Mouse (Mus musculus) right cerebral cortex, adult 18-20 months (tissue): ENCODE data around the gene Zfp839.

Source experiments
- DNase-seq: peaks from one replicate; pipeline ENCODE4 v3.0.0; 2022; ENCODE audit warnings: mixed read lengths

Zfp839 gene

GRCm38 (mm10) chr12:110888106-110888505 lies 38.1 kb downstream of the Zfp839 start:
- no peak for DNase-seq

- DNase-seq: peak; percentile 45
These were observed 38.6 kb downstream of the Zfp839 start for GRCm38 (mm10) chr12:110888606-110889005.

GRCm38 (mm10) chr12:110889036-110890020 lies 39.3 kb downstream of the Zfp839 start, which contains the start of the genes Cinp and Tecpr2:
Cinp (minus strand) TSS chr12:110889145.
Tecpr2 (plus strand) TSS chr12:110889264.
- DNase-seq: peak; percentile 99

GRCm38 (mm10) chr12:110891887-110892286 lies 41.8 kb downstream of the Zfp839 start:
- no peak for DNase-seq

GRCm38 (mm10) chr12:110902106-110902505 lies 52.1 kb downstream of the Zfp839 start:
- DNase-seq: no peak

- DNase-seq: no peak
These were observed 53.5 kb downstream of the Zfp839 start for GRCm38 (mm10) chr12:110903536-110903935.

- no peak for DNase-seq
These were observed 57.8 kb downstream of the Zfp839 start for GRCm38 (mm10) chr12:110907845-110908244.

GRCm38 (mm10) chr12:110909962-110910361 lies 59.9 kb downstream of the Zfp839 start:
- no peak for DNase-seq

GRCm38 (mm10) chr12:110915761-110916160 lies 65.7 kb downstream of the Zfp839 start:
- DNase-seq: no peak
